Mouse (Mus musculus) ES-CJ7 (cell line): ENCODE results near the gene Cacng6.
A peak's percentile ranks its signal among the peaks of the same experiment; 100 is the strongest.

Experiments used
- DNase-seq: peaks from one replicate; pipeline ENCODE4 v3.0.0; 2011; ENCODE audit warnings: low read depth, low spot score

Cacng6 gene

GRCm38 (mm10) chr7:3419941-3420340, 4.1 kb upstream of the Cacng6 start:
- no peak for DNase-seq

- no peak for DNase-seq
Measured at GRCm38 (mm10) chr7:3420466-3420865, 3.5 kb upstream of the Cacng6 start.

GRCm38 (mm10) chr7:3421297-3421696, 2.7 kb upstream of the Cacng6 start:
- DNase-seq: no peak

- no peak for DNase-seq
Measured at GRCm38 (mm10) chr7:3422051-3422450, 1.9 kb upstream of the Cacng6 start.

- peak; percentile 73 for DNase-seq
Measured at GRCm38 (mm10) chr7:3423430-3423829, 565 bp upstream of the Cacng6 start.

GRCm38 (mm10) chr7:3425141-3425540, 1.1 kb downstream of the Cacng6 start:
- DNase-seq: no peak

- DNase-seq: no peak
Measured at GRCm38 (mm10) chr7:3430161-3430560, 6.2 kb downstream of the Cacng6 start.

- DNase-seq: no peak
Measured at GRCm38 (mm10) chr7:3432066-3432465, 8.1 kb downstream of the Cacng6 start.

- no peak for DNase-seq
Measured at GRCm38 (mm10) chr7:3437941-3438340, 13.9 kb downstream of the Cacng6 start.

- DNase-seq: peak; percentile 39
Measured at GRCm38 (mm10) chr7:3439984-3440383, 16.0 kb downstream of the Cacng6 start.

GRCm38 (mm10) chr7:3440526-3440925, 16.5 kb downstream of the Cacng6 start:
- no peak for DNase-seq

- no peak for DNase-seq
Measured at GRCm38 (mm10) chr7:3442476-3443062, 18.6 kb downstream of the Cacng6 start.

GRCm38 (mm10) chr7:3444678-3445077, 20.7 kb downstream of the Cacng6 start:
- DNase-seq: no peak

GRCm38 (mm10) chr7:3446584-3446983, 22.6 kb downstream of the Cacng6 start:
- no peak for DNase-seq

GRCm38 (mm10) chr7:3447026-3447425, 23.0 kb downstream of the Cacng6 start:
- DNase-seq: no peak

- DNase-seq: peak; percentile 71
Measured at GRCm38 (mm10) chr7:3448737-3449454, 24.9 kb downstream of the Cacng6 start.

GRCm38 (mm10) chr7:3450671-3451070, 26.7 kb downstream of the Cacng6 start:
- DNase-seq: no peak

GRCm38 (mm10) chr7:3451161-3451560, 27.2 kb downstream of the Cacng6 start:
- no peak for DNase-seq

- no peak for DNase-seq
Measured at GRCm38 (mm10) chr7:3452821-3453485, 29.0 kb downstream of the Cacng6 start.

- DNase-seq: peak; percentile 36
Measured at GRCm38 (mm10) chr7:3453486-3454183, 29.6 kb downstream of the Cacng6 start.

- no peak for DNase-seq
Measured at GRCm38 (mm10) chr7:3457111-3457840, 33.3 kb downstream of the Cacng6 start.

GRCm38 (mm10) chr7:3457841-3458217, 33.8 kb downstream of the Cacng6 start:
- no peak for DNase-seq
